Mouse (Mus musculus): ENCODE data around the gene Odf2l.

Gene Odf2l

GRCm38 (mm10) chr3:145131210-145131868, 13.0 kb downstream of the Odf2l start:
- in situ Hi-C loops (cut with MboI, MseI), result loop anchor here in 1 of 2 experiments (5.0 kb wide), 1 partner anchor 309 kb away; no protein-coding TSS in a partner anchor

- in situ Hi-C loops (cut with MboI, MseI), result no loop called here
Observed at GRCm38 (mm10) chr3:145140236-145140635, 21.8 kb downstream of the Odf2l start.

GRCm38 (mm10) chr3:145142925-145143324, 24.5 kb downstream of the Odf2l start:
- in situ Hi-C loops (cut with MboI, MseI), result no loop called here

GRCm38 (mm10) chr3:145143856-145144255, 25.5 kb downstream of the Odf2l start:
- in situ Hi-C loops (cut with MboI, MseI), result no loop called here

- in situ Hi-C loops (cut with MboI, MseI), result no loop called here
Observed at GRCm38 (mm10) chr3:145146871-145147270, 28.5 kb downstream of the Odf2l start.

GRCm38 (mm10) chr3:145147483-145147882, 29.1 kb downstream of the Odf2l start:
- in situ Hi-C loops (cut with MboI, MseI), result no loop called here

GRCm38 (mm10) chr3:145147952-145148351, 29.6 kb downstream of the Odf2l start:
- in situ Hi-C loops (cut with MboI, MseI), result no loop called here

GRCm38 (mm10) chr3:145151092-145151491, 32.7 kb downstream of the Odf2l start:
- in situ Hi-C loops (cut with MboI, MseI), result loop anchor here in 1 of 2 experiments (25.0 kb wide), 1 partner anchor 1164 kb away; no protein-coding TSS in a partner anchor

- in situ Hi-C loops (cut with MboI, MseI), result loop anchor here in 1 of 2 experiments (25.0 kb wide), 1 partner anchor 1165 kb away; no protein-coding TSS in a partner anchor
Observed at GRCm38 (mm10) chr3:145151933-145152332, 33.5 kb downstream of the Odf2l start.

- in situ Hi-C loops (cut with MboI, MseI), result loop anchor here in 1 of 2 experiments (25.0 kb wide), 1 partner anchor 1170 kb away; no protein-coding TSS in a partner anchor
Observed at GRCm38 (mm10) chr3:145156883-145157282, 38.5 kb downstream of the Odf2l start.

- in situ Hi-C loops (cut with MboI, MseI), result loop anchor here in 1 of 2 experiments (25.0 kb wide), 1 partner anchor 1171 kb away; no protein-coding TSS in a partner anchor
Observed at GRCm38 (mm10) chr3:145158441-145158840, 40.1 kb downstream of the Odf2l start.

GRCm38 (mm10) chr3:145166741-145167140, 48.4 kb downstream of the Odf2l start:
- in situ Hi-C loops (cut with MboI, MseI), result loop anchor here in 1 of 2 experiments (25.0 kb wide), 1 partner anchor 1179 kb away; no protein-coding TSS in a partner anchor

GRCm38 (mm10) chr3:145167766-145168165, 49.4 kb downstream of the Odf2l start:
- in situ Hi-C loops (cut with MboI, MseI), result loop anchor here in 1 of 2 experiments (25.0 kb wide), 1 partner anchor 1180 kb away; no protein-coding TSS in a partner anchor

GRCm38 (mm10) chr3:145168844-145169696, 50.7 kb downstream of the Odf2l start:
- in situ Hi-C loops (cut with MboI, MseI), result loop anchor here in 1 of 2 experiments (25.0 kb wide), 1 partner anchor 1182 kb away; no protein-coding TSS in a partner anchor

GRCm38 (mm10) chr3:145170028-145170427, 51.6 kb downstream of the Odf2l start:
- in situ Hi-C loops (cut with MboI, MseI), result loop anchor here in 1 of 2 experiments (25.0 kb wide), 1 partner anchor 1183 kb away; no protein-coding TSS in a partner anchor

- in situ Hi-C loops (cut with MboI, MseI), result loop anchor here in 1 of 2 experiments (25.0 kb wide), 1 partner anchor 1183 kb away; no protein-coding TSS in a partner anchor
Observed at GRCm38 (mm10) chr3:145170604-145171389, 52.4 kb downstream of the Odf2l start.

GRCm38 (mm10) chr3:145171390-145172060, 53.1 kb downstream of the Odf2l start:
- in situ Hi-C loops (cut with MboI, MseI), result loop anchor here in 1 of 2 experiments (25.0 kb wide), 1 partner anchor 1184 kb away; no protein-coding TSS in a partner anchor

- in situ Hi-C loops (cut with MboI, MseI), result no loop called here
Observed at GRCm38 (mm10) chr3:145184645-145185044, 66.3 kb downstream of the Odf2l start.

GRCm38 (mm10) chr3:145191972-145192371, 73.6 kb downstream of the Odf2l start:
- in situ Hi-C loops (cut with MboI, MseI), result no loop called here

- in situ Hi-C loops (cut with MboI, MseI), result no loop called here
Observed at GRCm38 (mm10) chr3:145195240-145195923, 77.0 kb downstream of the Odf2l start.
